Mouse (Mus musculus): ENCODE data around the gene Kif28. TPM values are rescaled to one million over a fixed set of nuclear protein-coding genes. Genes with fewer than 3 reads are reported as not detected.
A peak's percentile ranks its signal among the peaks of the same experiment; 100 is the strongest.
"Not testable (repeated sequence)": the region's sequence is repeated elsewhere in the genome, so short reads cannot be mapped to it uniquely, and the experiment has no call there.

Gene Kif28
- polyA plus RNA-seq, 1 experiment from 2014 or later = 0.07 TPM

DNA sequence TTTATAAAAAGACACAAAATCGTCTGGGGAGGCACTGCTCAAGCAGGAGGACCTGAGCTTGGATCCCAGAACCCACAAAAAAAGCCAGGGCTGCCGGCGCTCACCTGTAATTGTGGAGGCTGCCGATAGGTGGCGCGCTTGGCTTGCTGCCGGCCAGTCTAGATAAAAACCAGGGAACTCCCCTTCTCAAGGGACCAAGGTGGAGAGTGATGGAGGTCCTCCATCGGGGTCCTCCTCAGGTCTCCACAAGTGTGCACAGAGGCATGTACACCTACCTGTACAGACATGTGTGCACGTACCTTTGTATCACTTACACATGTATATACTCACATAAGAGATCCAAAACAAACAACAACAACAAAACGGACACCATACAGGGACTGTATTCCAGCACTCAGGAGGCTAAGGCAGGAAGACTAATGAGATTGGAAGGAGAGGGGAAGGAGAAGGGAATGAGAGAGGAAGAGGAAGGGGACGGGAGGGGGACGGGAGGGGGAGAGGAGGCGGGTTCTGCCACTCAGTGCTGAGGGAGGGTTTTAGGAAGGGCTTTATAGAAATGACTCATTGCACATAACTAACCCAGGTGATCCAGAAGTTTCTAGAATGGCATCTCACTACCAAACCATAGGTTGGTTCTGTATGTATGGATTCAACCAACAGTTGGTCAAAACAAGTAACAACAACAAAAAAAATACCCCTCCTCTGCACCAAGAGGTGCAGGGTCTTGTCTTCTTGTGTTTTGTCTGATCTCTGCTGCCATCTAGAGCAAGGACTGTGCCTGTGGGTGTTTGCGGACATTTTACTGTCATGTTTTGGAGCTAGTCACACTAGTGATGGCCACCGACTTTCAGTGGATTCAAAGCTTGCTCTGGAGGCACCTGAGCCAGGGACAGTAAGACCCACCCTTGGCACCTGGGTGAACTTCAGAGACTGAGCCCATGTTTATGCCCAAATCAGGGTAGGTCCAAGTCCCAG lies 10.3 kb downstream of the Kif28 start:
- 0 out of 2 replicates have a peak, but pooled peaks have one; percentile 50 for ATAC-seq
- Histone ChIP-seq H3K9ac (replicated peaks) (no peak overlapping the region), H3K36me3 (no peaks in the 10 kb centered on the region), H3K4me2 (replicated peaks) (no peak overlapping the region), H3K27ac (no peak overlapping the region), H3K4me1 (replicated peaks) (no peaks in the 10 kb centered on the region), H3K9me3 (no peaks in the 10 kb centered on the region), H3K4me3 (replicated peaks) (no peak overlapping the region), H3K27me3 (no peaks in the 10 kb centered on the region)
- WGBS = 32% methylated on average over 15 of the region's 15 CpGs

DNA sequence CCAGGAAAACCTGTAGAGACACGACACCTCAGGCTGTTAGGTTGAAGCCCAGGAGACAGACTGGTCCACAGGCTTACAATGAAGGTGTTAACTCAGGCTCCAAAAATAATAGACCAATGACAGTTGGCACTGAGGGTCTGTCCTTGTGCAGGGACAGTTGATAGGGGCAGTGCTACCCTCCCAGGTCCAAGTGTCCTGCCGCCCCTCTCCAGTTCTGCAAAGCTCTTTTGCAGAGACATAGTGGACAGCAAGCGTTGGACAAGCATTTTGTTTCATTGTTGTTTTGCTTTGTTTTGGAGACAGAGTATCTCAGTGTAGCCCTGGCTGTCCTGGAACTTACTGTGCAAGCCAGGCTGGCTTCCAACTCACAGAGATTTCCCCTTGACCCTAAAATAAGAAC lies 13.7 kb downstream of the Kif28 start:
- H3K36me3 ChIP-seq = no peaks in the 10 kb centered on the region
- 90% methylated on average over 3 of the region's 3 CpGs for WGBS
- H3K4me1 ChIP-seq (replicated peaks) = no peaks in the 10 kb centered on the region
- ATAC-seq = no peak
- no peak overlapping the region for H3K9ac ChIP-seq (replicated peaks)
- no peak overlapping the region for H3K4me2 ChIP-seq (replicated peaks)
- H3K9me3 ChIP-seq = no peaks in the 10 kb centered on the region
- H3K27ac ChIP-seq = no peak overlapping the region
- H3K27me3 ChIP-seq = no peaks in the 10 kb centered on the region
- H3K4me3 ChIP-seq (replicated peaks) = no peak overlapping the region

DNA sequence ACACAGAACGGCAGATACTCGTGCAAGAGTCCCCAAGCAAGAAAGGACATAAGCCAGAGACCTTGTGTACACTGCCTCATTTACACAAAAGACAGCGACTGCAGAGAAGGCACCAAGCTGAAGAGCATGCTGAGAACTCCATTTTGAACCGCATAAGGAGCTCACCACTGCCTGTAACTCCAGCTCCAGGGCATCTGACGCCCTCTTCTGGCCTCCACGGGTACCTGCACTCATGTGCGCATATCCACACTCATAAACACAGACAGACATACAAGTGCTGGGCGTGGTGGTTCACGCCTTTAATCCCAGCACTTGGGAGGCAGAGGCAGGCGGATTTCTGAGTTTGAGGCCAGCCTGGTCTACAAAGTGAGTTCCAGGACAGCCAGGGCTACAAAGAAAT lies 16.4 kb downstream of the Kif28 start:
- no peak overlapping the region for H3K9ac ChIP-seq (replicated peaks)
- WGBS = 89% methylated on average over 10 of the region's 10 CpGs
- H3K4me2 ChIP-seq (replicated peaks) = no peak overlapping the region
- H3K4me3 ChIP-seq (replicated peaks) = no peak overlapping the region
- no peak overlapping the region for H3K27ac ChIP-seq
- no peaks in the 10 kb centered on the region for H3K27me3 ChIP-seq
- H3K36me3 ChIP-seq = no peaks in the 10 kb centered on the region
- no peak for ATAC-seq
- no peaks in the 10 kb centered on the region for H3K9me3 ChIP-seq
- H3K4me1 ChIP-seq (replicated peaks) = no peaks in the 10 kb centered on the region

DNA sequence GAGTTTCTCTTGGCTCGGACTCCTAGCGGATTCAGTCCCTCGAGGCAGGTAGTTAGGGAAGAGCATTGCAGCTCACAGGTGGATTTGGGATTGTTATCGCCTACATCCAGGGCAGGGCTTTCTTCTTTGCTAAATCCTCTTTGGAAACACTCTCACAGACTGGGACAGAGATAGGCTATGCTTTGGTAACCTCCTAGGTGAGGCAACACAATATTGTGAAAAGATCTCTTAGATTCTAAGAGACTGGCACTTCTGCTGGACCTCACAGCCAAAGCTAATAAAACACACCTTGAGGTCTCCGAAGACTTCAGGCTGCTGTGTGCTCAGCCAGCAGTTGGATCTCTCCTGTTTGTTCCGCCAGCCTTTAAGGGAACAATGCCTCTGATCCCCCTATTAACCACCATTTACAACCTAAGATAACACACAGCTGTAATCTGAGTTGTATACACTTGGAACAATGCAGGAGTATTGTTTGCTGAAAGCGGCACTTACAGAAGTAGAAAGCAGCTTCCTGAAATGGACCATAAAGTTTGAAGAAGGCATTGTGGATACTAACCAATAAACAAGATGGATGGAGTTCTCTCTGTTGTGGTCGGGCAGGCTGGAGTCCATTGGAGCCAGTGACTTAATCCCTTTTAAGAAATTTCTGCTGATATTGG lies 22.1 kb downstream of the Kif28 start:
- no peak overlapping the region for H3K4me2 ChIP-seq (replicated peaks)
- no peaks in the 10 kb centered on the region for H3K27me3 ChIP-seq
- no peaks in the 10 kb centered on the region for H3K36me3 ChIP-seq
- no peak overlapping the region for H3K9ac ChIP-seq (replicated peaks)
- no peak overlapping the region for H3K4me3 ChIP-seq (replicated peaks)
- no peaks in the 10 kb centered on the region for H3K9me3 ChIP-seq
- ATAC-seq = no peak
- WGBS = 75% methylated on average over 8 of the region's 8 CpGs
- H3K4me1 ChIP-seq (replicated peaks) = no peaks in the 10 kb centered on the region
- H3K27ac ChIP-seq = no peak overlapping the region

DNA sequence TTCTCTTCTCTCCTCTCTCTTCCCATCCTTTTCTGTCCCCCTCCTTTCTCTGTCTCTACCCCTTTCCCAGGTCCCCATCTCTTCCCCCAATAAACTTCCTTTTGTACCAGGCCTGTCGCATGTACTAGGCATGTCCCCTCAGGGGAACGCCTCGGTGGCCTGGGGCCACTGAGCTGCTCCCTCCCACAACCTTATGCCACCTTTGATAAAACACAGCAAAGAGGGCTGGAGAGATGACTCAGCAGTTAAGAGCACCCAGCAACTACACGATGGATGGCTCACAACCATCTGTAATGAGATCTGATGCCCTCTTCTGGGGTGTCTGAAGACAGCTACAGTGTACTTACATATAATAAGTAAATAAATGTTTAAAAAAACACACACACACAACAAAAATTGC lies 29.3 kb downstream of the Kif28 start:
- no peak overlapping the region for H3K9ac ChIP-seq (replicated peaks)
- no peak overlapping the region for H3K4me2 ChIP-seq (replicated peaks)
- H3K4me1 ChIP-seq (replicated peaks) = no peaks in the 10 kb centered on the region
- ATAC-seq = no peak
- no peak overlapping the region for H3K4me3 ChIP-seq (replicated peaks)
- H3K36me3 ChIP-seq = no peaks in the 10 kb centered on the region
- H3K27me3 ChIP-seq = no peaks in the 10 kb centered on the region
- H3K9me3 ChIP-seq = peaks cover 3% of the 10 kb centered on the region
- WGBS = 92% methylated on average over 4 of the region's 4 CpGs
- no peak overlapping the region for H3K27ac ChIP-seq

DNA sequence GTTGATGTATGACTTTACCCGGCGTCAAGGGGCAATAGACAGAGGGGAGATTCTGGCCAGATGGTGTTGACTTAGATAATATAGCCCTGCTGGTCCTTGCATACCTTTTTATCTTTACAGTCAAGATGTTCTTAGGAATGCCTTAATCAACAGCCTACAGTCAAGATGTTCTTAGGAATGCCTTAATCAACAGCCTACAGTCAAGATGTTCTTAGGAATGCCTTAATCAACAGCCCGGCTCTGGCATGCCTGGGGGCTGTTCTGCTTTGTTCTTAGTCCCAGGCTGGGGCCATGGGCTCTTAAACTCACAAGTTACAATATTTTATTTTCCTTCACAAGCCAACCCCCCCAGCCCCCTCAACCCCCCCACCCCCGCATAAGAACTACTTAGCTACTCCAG lies 29.8 kb downstream of the Kif28 start:
- not testable (repeated sequence) for ATAC-seq; H3K4me3 ChIP-seq (replicated peaks); H3K9me3 ChIP-seq; H3K27ac ChIP-seq; H3K4me2 ChIP-seq (replicated peaks); H3K9ac ChIP-seq (replicated peaks); H3K36me3 ChIP-seq; H3K27me3 ChIP-seq; H3K4me1 ChIP-seq (replicated peaks)
- 92% methylated on average over 3 of the region's 4 CpGs for WGBS

DNA sequence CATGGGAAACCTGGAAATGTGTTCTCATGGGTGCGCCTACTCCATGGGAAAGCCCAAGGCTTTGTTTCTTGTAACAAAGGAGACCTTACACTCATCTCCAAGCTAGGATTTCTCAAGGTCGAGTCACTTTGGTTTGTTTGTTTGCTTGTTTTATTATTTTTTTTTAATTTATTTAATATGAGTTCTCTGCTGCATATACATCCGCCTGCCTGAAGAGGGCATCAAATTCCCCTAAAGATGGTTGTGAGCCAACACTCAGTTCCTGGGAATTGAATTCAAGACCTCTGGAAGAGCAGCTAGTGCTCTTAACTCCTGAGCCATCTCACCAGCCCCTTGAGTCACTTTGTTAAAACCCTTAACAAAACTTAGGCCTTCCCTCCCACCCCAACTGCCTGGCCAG lies 31.7 kb downstream of the Kif28 start:
- H3K9me3 ChIP-seq = peaks cover 3% of the 10 kb centered on the region
- H3K4me2 ChIP-seq (replicated peaks) = no peak overlapping the region
- WGBS = 91% methylated on average over 3 of the region's 3 CpGs
- H3K27ac ChIP-seq = no peak overlapping the region
- no peak for ATAC-seq
- H3K36me3 ChIP-seq = no peaks in the 10 kb centered on the region
- H3K27me3 ChIP-seq = no peaks in the 10 kb centered on the region
- no peak overlapping the region for H3K4me3 ChIP-seq (replicated peaks)
- no peak overlapping the region for H3K9ac ChIP-seq (replicated peaks)
- H3K4me1 ChIP-seq (replicated peaks) = no peaks in the 10 kb centered on the region

DNA sequence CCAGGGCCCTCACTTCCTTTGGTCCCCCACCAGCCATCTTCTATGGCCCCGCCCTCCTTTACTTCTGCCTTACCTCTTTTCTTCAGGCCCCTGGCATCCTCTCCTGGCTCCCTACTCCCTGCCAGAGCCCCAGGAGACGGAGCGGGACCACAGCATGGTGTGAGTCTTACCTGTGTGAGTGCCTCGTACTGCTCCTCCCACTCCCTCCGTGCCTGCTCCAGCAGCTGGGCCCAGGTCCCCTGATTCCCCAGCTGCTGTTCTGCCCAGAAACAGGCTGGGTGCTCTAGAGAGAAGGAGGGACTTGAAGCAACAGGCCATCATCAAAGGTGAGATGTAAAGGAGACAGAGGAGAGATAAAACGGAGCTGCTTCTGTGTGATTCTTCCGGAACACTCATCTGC lies 32.4 kb downstream of the Kif28 start:
- no peak for ATAC-seq
- Histone ChIP-seq H3K9me3 (peaks cover 3% of the 10 kb centered on the region), H3K4me2 (replicated peaks) (no peak overlapping the region), H3K27me3 (no peaks in the 10 kb centered on the region), H3K9ac (replicated peaks) (no peak overlapping the region), H3K4me3 (replicated peaks) (no peak overlapping the region), H3K27ac (no peak overlapping the region), H3K36me3 (no peaks in the 10 kb centered on the region), H3K4me1 (replicated peaks) (no peaks in the 10 kb centered on the region)
- 88% methylated on average over 7 of the region's 7 CpGs for WGBS

DNA sequence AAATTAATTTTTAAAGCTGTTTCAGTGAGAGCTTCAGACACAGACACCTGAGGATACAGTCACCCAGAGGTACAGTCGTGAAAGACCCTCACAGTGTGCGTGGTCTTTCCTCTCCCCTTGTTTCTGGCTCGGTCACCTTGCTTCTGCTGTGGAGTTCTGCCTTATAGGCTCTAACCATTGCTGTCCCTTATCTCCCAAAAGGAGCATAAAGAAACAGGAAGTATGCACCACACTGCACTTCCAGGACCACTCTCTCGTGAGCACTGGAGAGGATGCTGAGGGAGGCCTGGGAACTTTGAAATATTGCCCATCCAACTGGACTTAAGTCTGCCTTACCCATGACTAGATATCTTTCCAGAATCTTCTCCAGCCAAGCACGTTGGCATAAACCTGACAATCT lies 34.3 kb downstream of the Kif28 start:
- no peak overlapping the region for H3K27ac ChIP-seq
- H3K27me3 ChIP-seq = no peaks in the 10 kb centered on the region
- no peak for ATAC-seq
- peaks cover 3% of the 10 kb centered on the region for H3K9me3 ChIP-seq
- H3K9ac ChIP-seq (replicated peaks) = no peak overlapping the region
- H3K4me3 ChIP-seq (replicated peaks) = no peak overlapping the region
- 93% methylated on average over 5 of the region's 5 CpGs for WGBS
- H3K36me3 ChIP-seq = no peaks in the 10 kb centered on the region
- H3K4me2 ChIP-seq (replicated peaks) = no peak overlapping the region
- H3K4me1 ChIP-seq (replicated peaks) = no peaks in the 10 kb centered on the region

DNA sequence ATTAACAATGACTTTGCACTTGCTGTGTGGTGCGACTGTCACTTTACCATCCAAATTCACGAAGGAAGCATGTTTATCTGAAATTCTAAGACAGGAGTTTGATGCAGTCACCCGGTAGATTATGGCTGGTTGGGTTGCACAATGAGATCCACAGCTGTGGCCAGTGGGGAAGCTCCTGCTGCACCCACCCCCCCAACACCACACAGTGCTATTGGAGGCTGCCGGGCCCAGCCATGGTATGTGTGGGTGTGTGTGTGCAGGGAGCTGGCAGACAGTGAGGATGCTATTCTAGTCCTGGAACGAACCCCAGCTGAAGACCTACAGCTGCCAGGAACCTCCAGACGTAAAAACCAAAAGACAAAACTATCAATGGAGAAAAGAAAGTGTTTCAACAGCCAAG lies 35.7 kb downstream of the Kif28 start:
- Histone ChIP-seq H3K9ac (replicated peaks) (no peak overlapping the region), H3K27me3 (no peaks in the 10 kb centered on the region), H3K4me1 (replicated peaks) (no peaks in the 10 kb centered on the region), H3K36me3 (no peaks in the 10 kb centered on the region), H3K27ac (no peak overlapping the region), H3K4me2 (replicated peaks) (no peak overlapping the region), H3K4me3 (replicated peaks) (no peak overlapping the region), H3K9me3 (no peaks in the 10 kb centered on the region)
- no peak for ATAC-seq
- 93% methylated on average over 6 of the region's 6 CpGs for WGBS

DNA sequence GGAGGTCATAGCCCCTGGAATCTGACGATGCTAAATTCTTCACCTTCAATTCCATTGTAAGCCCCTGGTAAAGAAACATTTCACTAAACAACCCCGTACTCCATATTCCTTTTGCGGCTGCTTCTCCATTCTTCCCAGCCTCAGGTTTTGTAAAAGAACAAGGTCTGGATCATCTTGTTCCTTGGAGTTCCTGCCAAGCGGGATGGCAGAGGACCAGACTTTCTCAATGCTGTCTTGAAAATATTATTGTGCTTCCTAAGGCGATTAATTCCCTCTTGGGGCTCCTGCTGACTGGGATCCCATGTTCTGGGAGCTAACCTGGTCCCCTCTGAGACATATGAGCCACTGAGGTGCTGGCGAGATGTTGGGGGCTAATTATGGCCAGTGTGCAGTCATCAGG lies 39.9 kb downstream of the Kif28 start:
- Histone ChIP-seq H3K9me3 (no peaks in the 10 kb centered on the region), H3K4me2 (replicated peaks) (no peak overlapping the region), H3K36me3 (no peaks in the 10 kb centered on the region), H3K4me3 (replicated peaks) (no peak overlapping the region), H3K4me1 (replicated peaks) (no peaks in the 10 kb centered on the region), H3K9ac (replicated peaks) (no peak overlapping the region), H3K27ac (no peak overlapping the region), H3K27me3 (no peaks in the 10 kb centered on the region)
- no peak for ATAC-seq
- WGBS = 90% methylated on average over 6 of the region's 6 CpGs

DNA sequence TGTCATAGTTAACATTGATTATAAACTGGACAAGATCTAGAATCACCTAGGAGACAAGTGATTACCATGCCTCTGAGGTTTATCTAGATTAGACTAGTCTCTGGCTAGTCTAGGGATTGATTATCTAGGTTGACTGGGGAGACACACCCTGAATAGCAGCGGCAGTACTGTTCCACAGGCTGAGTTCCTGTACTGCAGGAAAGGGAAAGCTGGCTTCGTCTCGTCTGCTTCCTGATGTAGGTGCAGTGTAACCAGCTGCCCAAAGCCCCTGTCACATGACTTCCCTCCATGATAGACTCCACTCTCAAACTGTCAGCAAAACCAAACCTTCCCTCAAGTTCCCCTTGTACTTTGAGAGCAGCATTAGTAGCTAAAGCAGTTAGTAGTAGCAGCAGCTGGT lies 40.9 kb downstream of the Kif28 start:
- Histone ChIP-seq H3K9ac (replicated peaks) (no peak overlapping the region), H3K4me2 (replicated peaks) (no peak overlapping the region), H3K27me3 (no peaks in the 10 kb centered on the region), H3K4me1 (replicated peaks) (no peaks in the 10 kb centered on the region), H3K4me3 (replicated peaks) (no peak overlapping the region), H3K9me3 (no peaks in the 10 kb centered on the region), H3K36me3 (no peaks in the 10 kb centered on the region), H3K27ac (no peak overlapping the region)
- no peak for ATAC-seq
- WGBS = 84% methylated on average over 3 of the region's 3 CpGs

Measured in midbrain, embryonic 13.5 days (tissue).